Mouse (Mus musculus) neutrophil, adult 5-6 weeks (primary cell): ENCODE measurements around the gene Pxdc1. TPM values are rescaled to one million over a fixed set of nuclear protein-coding genes. Genes with fewer than 3 reads are reported as not detected.

Source experiments
- ATAC-seq: fragments of 151-379, 151-347 bp; 2 replicates; pipeline ENCODE4 v1.8.0; 2017; ENCODE audit warnings: mild to moderate bottlenecking, moderate TSS enrichment; ENCODE audit not compliant: insufficient number of reproducible peaks, poor library complexity, low FRiP score, severe bottlenecking; ENCODE audit errors: extremely low read depth
- total RNA-seq: library from RNA; stranded (forward); fragments of 200-1000 nt; gene quantifications from 2 replicates; pipeline ENCODE4 v1.2.3, GENCODE M21; 2017

The Pxdc1 gene
- total RNA-seq, 1 experiment from 2014 or later: 43.8 TPM

DNA sequence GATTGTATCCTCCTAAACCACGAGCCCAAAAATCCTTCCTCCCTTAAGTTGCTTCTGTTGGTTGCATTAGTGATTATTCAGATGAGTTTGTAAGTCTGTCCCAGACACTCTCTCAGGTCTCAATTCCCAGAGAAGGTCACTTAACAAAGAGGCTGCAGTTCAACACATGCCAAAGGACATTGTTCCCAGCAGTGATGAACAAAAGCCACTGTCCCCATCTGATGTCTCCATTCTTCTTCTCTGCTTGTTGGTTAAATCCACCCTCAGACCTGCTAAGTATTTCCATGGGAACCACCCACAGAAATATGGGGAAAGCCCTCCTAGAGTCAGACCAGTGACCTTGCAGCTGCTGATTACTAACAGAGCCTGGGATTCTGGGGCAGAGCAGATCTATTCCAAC, 43.6 kb downstream of the Pxdc1 start:
- ATAC-seq: no peak

DNA sequence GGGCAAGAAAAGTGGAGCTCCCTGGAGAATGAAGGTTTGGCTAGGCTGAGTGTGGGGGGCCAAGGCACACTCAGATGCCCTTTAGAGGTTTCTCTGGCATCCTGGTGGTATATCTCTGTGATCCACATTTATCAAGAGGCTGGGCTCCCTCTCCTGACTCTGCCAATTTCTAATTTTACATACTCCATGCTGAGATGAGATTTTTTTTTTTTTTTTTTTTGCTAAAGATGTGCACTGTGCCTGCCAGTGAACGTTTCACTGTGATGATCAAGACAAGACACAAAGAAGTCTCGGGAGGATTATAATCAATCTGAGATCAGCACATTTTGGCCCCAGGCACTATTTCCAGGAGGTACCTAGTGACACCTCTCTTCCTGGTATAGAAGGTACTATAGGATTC, 46.2 kb downstream of the Pxdc1 start:
- ATAC-seq: no peak

DNA sequence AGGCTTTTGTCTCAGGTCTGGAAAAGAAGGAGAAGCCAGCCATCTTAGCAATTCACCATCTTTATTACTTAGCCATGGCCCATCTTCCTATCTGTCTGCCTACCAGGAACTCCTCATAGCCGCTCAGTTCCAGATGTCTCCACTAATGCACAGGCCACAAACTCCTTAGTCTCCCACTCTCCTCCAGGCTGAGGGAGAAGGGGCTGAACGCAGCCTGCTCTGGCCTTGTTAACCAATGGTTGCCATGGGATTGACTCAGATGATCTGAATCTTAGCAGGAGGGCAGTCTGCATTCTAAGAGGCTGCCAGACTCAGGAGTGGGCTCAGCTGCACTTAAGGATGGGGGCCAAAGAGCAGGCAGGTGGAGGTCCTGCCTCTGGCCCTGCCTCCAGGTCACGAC, 47.4 kb downstream of the Pxdc1 start:
- ATAC-seq: no peak

DNA sequence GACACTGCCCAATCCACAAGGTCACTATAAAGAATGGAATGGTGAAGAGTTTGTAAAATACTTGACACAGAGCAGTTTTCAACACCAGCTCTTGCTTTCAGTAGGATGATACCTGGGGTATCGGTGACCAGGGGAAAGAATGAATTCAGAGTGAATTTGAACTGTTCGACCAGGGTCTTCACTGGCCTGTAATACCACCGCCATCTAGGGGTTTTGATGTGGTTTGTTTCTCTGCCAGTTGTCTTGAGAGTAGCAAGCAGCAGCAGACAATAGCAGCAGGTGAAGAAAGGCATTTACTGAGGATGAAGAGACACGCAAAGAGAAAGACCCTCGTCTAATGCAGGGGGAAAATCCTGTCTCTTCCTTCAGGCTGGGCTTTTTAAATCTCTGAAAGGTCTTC, 48.1 kb downstream of the Pxdc1 start:
- no peak for ATAC-seq

DNA sequence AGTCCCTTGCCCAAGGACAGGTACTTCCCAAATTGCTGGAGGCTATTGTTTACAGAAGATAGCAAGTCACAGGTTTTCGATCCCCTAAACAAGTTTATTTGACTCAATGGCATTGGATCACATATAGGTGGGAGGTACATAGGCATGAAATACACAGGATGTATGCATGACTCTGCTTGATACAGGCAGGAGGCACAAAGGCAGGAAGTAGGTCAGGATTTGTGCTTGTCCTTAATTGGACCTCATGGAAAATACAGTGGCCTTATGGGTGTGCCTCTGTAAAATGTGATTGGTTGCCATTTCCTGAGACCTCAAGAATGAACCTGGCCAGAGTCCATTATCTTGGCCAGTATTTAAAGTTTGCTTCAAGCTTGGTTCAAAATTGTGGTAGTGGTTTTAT, 48.9 kb downstream of the Pxdc1 start:
- ATAC-seq: no peak

DNA sequence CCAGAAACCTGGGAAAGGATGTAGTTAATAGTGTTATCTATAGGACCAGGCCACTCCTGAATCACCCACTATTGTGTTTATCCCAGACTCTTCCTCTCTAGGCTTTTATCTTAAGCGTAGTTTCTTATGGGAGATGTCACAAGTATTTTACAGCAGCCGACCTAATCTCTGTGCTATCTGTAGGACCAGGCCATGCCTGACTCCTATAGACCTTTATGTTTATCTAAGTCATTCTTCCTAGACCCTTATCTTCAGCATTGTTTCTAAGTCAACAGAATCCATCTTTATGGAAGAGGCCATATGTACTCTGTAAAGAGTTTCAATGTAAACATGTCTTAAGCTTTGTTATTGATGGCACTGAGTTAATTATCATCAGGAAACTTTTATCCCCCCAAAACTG, 50.5 kb downstream of the Pxdc1 start:
- no peak for ATAC-seq

DNA sequence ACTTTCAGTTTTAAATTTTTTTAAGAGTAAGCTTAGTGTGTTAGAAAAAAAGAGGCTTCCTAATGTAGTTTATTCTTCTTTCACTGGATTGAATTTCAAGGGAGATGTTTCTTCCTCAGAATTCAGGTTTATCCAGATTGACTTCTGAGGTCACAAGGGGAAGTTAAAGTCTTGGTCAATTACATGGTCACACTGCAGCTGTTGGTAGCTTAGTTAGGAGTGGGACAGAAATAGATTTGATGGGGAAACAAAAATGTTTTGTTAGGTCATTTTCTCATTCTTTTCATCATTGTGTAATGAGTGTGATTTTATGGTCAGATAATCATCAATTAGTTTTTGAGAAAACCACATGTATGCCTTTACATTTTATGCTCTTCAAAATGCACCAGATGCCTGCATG, 56.5 kb downstream of the Pxdc1 start:
- no peak for ATAC-seq

Other genes with a start within 250 kb of the Pxdc1 start
- gene Fam50b, start 81.4 kb upstream of the Pxdc1 start, total RNA-seq: not detected in 2 replicates
- gene Prpf4b, start 221.8 kb upstream of the Pxdc1 start, total RNA-seq: 201 and 203 TPM in 2 replicates